Mouse (Mus musculus) forebrain, embryonic 14.5 days (tissue): ENCODE measurements around the gene Gpc6. TPM values are rescaled to one million over a fixed set of nuclear protein-coding genes. Genes with fewer than 3 reads are reported as not detected.

ENCODE experiments used
- ATAC-seq: fragments of 200-750 bp; cut with Nextera tagmentation; 2 replicates; pipeline ENCODE4 v1.8.0; 2017; ENCODE audit warnings: mild to moderate bottlenecking, moderate library complexity
- DNase-seq: peaks from one replicate; pipeline ENCODE4 v3.0.0-alpha.2; 2015; ENCODE audit warnings: low spot score
- H3K27ac ChIP-seq: fragments of 300-500 bp; sonication (generic); 2 replicates; pipeline ENCODE4 v1.5.1; 2014; ENCODE audit warnings: low read depth, mild to moderate bottlenecking, control low read depth, low read length, moderate library complexity
- H3K27me3 ChIP-seq: fragments of 300-500 bp; sonication (generic); replicated peaks from 2 replicates; pipeline ENCODE4 v1.6.1; 2014; ENCODE audit warnings: low read length, control low read depth, mixed read lengths; ENCODE audit not compliant: control insufficient read depth, insufficient read depth
- H3K36me3 ChIP-seq: fragments of 300-500 bp; sonication (generic); 2 replicates; pipeline ENCODE4 v1.6.1; 2014; ENCODE audit warnings: low read length, control low read depth; ENCODE audit not compliant: control insufficient read depth, insufficient read depth
- H3K4me1 ChIP-seq: fragments of 300-500 bp; sonication (generic); 2 replicates; pipeline ENCODE4 v1.6.1; 2014; ENCODE audit warnings: antibody characterized with exemption, low read length, control low read depth; ENCODE audit not compliant: control insufficient read depth, insufficient read depth
- H3K4me2 ChIP-seq: fragments of 300-500 bp; sonication (generic); 2 replicates; pipeline ENCODE4 v1.6.1; 2014; ENCODE audit warnings: mild to moderate bottlenecking, control low read depth, low read length
- H3K4me3 ChIP-seq: fragments of 300-500 bp; sonication (generic); 2 replicates; pipeline ENCODE4 v1.5.1; 2014; ENCODE audit warnings: low read depth, low read length, control low read depth
- H3K9ac ChIP-seq: fragments of 300-500 bp; sonication (generic); 2 replicates; pipeline ENCODE4 v1.6.1; 2014; ENCODE audit warnings: mild to moderate bottlenecking, low read length, control low read depth, moderate library complexity
- H3K9me3 ChIP-seq: fragments of 300-500 bp; sonication (generic); replicated peaks from 2 replicates; pipeline ENCODE4 v1.6.1; 2016; ENCODE audit warnings: low read length, control low read depth, mixed read lengths; ENCODE audit not compliant: control insufficient read depth
- WGBS: fragments of 180-500 bp; shearing (Covaris S2); extraction: QIAGEN DNeasy Blood & Tissue Kit; methylation state at CpG from one replicate; pipeline ENCODE4 v1.1.7; 2014; 5-methylcytosine and 5-hydroxymethylcytosine counted together
- polyA plus RNA-seq: library from polyadenylated mRNA; unstranded; fragments of >200 nt; fragmentation: Nextera tagmentation; extraction: Ambion mirVana; gene quantifications from 2 replicates; pipeline ENCODE4 v1.2.1, GENCODE M21; 2014

Gene Gpc6
- polyA plus RNA-seq, 1 experiment from 2014 or later: 9.0 TPM

DNA sequence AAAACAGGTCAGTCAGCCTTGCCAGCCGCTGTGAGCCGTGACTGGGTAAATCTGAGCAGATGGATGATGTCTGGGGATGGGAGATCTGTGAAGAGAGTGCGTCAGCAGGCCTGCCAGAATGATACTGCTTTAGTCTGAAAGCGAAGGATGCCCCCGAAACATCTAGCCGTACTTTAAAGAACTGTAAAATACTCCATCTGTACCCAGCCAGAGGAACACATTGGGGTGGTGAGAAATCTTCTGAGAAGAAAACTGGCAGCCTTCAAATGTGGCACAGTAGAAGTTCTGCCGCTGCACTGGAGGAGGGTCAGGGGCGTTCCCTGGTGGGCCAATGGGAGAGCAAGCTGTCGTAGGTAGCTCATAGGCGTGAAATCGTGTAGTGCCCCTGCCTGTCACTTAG lies 1033.3 kb downstream of the Gpc6 start:
- no peak overlapping the region for H3K27ac ChIP-seq
- 90% methylated on average over 11 of the region's 11 CpGs for WGBS
- no peak overlapping the region for H3K4me3 ChIP-seq
- peak; percentile 30; the same call in 1 of the 2 replicates for ATAC-seq
- no peak for DNase-seq
- H3K9ac ChIP-seq: no peak overlapping the region
- H3K27me3 ChIP-seq: no peaks in the 10 kb centered on the region
- no peaks in the 10 kb centered on the region for H3K36me3 ChIP-seq
- H3K4me1 ChIP-seq: no peaks in the 10 kb centered on the region
- no peak overlapping the region for H3K4me2 ChIP-seq
- H3K9me3 ChIP-seq: no peaks in the 10 kb centered on the region

DNA sequence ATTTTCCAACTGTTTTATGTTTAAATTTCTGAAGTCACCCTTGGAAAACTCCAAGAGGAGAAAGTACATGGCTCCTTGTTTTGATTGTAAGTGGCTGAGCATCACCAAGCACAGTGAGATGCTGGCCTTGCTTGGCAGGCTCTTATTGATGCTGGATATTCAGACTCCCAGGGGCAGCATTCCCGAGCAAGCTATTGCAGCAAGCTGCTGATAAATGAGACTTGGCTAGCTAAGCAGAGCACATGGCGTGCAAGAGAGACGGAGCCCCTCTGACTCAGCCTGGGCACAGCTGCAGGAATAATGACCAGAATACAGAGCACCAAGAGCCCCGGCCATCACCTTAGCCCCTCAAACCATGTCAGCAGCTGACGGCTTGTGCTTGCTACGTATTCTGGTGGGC lies 1036.2 kb downstream of the Gpc6 start:
- peak; percentile 52 for ATAC-seq
- H3K9ac ChIP-seq: no peak overlapping the region
- H3K4me3 ChIP-seq: no peak overlapping the region
- no peak overlapping the region for H3K27ac ChIP-seq
- no peaks in the 10 kb centered on the region for H3K36me3 ChIP-seq
- H3K27me3 ChIP-seq: no peaks in the 10 kb centered on the region
- no peak overlapping the region for H3K4me2 ChIP-seq
- no peaks in the 10 kb centered on the region for H3K9me3 ChIP-seq
- 60% methylated on average over 6 of the region's 6 CpGs for WGBS
- DNase-seq: peak; percentile 59
- H3K4me1 ChIP-seq: no peaks in the 10 kb centered on the region

DNA sequence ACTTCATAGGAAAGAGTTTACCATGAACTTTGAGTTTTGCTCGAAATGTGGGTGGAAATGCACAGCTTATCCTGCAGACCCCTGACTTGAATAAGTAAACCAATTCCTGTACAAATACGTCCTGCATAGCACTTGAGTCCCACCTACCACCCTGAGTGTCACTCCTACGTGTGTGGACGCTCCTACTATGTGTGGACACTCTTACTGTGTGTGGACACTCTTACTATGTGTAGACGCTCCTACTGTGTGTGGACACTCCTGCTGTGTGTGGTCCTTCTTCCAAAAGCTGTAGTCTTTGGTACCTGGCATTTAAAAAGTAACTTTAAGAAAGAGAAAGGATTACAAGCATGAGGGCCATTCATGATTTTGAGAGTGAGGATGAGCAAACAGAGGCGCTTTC lies 1036.7 kb downstream of the Gpc6 start:
- H3K36me3 ChIP-seq: no peaks in the 10 kb centered on the region
- no peak overlapping the region for H3K9ac ChIP-seq
- DNase-seq (no peak), ATAC-seq (no peak)
- no peaks in the 10 kb centered on the region for H3K9me3 ChIP-seq
- no peaks in the 10 kb centered on the region for H3K27me3 ChIP-seq
- no peak overlapping the region for H3K27ac ChIP-seq
- no peaks in the 10 kb centered on the region for H3K4me1 ChIP-seq
- no peak overlapping the region for H3K4me3 ChIP-seq
- no peak overlapping the region for H3K4me2 ChIP-seq
- WGBS: 91% methylated on average over 6 of the region's 6 CpGs

DNA sequence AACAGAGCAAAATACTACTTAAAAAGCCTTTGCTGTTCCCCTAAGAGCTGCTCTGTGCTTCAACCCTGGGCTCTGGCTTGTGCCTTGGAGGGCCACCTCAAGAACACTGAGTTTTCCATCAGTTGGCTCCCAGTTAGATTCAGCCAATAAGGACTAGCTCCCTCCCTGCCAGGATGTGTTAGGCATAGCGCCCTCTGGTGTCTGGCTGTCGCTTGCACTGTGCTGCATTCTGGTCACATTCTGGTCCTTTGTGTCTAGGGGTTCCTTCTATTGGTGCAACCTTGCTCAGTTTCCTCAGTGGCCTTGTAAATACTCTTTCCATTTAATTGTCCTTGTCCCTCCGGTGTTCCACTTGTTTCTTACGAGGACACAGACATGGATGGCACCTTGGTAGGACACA lies 1037.3 kb downstream of the Gpc6 start:
- WGBS: 50% methylated on average over 4 of the region's 4 CpGs

DNA sequence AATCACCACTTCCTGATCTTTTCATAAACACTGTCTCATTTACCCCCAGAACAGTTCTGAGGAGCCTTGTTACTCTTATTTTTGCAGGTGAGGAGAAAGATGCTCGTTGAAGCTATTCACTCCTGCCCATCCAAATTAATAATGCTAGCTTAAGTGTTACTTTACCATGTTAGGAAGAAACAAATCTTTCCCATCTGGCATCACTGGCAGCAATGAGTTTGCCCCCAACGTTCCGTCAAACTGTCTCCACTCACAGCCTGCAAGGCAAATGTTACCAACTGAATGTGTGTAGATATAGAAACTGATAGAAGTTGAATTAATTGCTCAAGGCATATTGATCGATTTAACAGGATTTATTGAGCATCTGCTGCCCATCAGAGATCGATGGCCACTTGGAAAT lies 1047.5 kb downstream of the Gpc6 start:
- no peak overlapping the region for H3K4me3 ChIP-seq
- H3K4me1 ChIP-seq: no peaks in the 10 kb centered on the region
- H3K9ac ChIP-seq: no peak overlapping the region
- WGBS: 87% methylated on average over 5 of the region's 5 CpGs
- H3K4me2 ChIP-seq: no peak overlapping the region
- no peak for DNase-seq
- H3K36me3 ChIP-seq: no peaks in the 10 kb centered on the region
- ATAC-seq: no peak
- no peaks in the 10 kb centered on the region for H3K27me3 ChIP-seq
- no peaks in the 10 kb centered on the region for H3K9me3 ChIP-seq
- H3K27ac ChIP-seq: no peak overlapping the region

More for the DNA sequence above, 1037.3 kb downstream of the Gpc6 start:
- DNase-seq (peak; percentile 38), ATAC-seq (peak; percentile 52; the same call in 1 of the 2 replicates)
- Histone ChIP-seq H3K4me3 (no peak overlapping the region), H3K36me3 (no peaks in the 10 kb centered on the region), H3K27ac (no peak overlapping the region), H3K9me3 (no peaks in the 10 kb centered on the region), H3K9ac (no peak overlapping the region), H3K4me1 (no peaks in the 10 kb centered on the region), H3K4me2 (no peak overlapping the region), H3K27me3 (no peaks in the 10 kb centered on the region)

DNA sequence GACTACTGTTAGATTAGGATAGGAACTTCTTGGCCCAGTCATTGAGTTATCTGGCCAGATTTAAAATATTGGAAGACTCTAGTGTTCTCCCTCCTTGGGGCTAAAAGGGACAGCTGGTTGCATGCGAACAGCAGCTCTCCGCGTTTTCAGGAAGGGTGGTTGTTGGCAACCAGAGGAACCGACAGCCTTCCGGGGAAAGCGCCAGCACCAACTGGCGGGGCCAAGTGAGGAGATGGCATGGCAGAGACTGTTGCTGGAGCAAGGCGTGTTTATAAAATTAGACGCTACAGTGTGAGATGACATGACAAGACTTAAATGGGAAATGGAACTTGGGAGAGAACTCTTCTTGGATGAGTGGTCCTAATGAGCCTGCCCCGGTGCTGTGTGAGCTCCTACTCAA lies 1056.4 kb downstream of the Gpc6 start:
- peak; percentile 65; the same call in 1 of the 2 replicates for ATAC-seq
- DNase-seq: peak; percentile 70

DNA sequence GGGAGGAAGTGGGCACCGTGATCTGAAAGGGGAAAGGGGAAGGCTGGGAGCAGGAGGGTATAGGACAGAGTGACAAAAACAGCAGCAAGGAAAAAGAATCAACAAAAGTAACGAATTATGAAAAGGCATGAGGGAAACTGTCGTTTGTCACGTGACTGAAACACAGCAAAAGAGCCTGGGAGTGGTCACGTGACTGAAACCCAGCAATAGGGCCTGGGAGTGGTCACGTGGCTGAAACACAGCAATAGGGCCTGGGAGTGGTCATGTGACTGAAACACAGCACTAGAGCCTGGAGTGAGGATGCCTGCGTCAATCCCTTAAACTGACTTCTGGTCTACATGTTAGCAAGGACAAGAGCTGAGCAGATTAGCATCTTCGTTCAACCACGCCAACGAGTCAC lies 1063.3 kb downstream of the Gpc6 start:
- H3K27ac ChIP-seq: no peak overlapping the region
- H3K9ac ChIP-seq: no peak overlapping the region
- H3K4me2 ChIP-seq: no peak overlapping the region
- no peak overlapping the region for H3K4me3 ChIP-seq
- DNase-seq (no peak), ATAC-seq (no peak)
- no peaks in the 10 kb centered on the region for H3K4me1 ChIP-seq
- H3K27me3 ChIP-seq: no peaks in the 10 kb centered on the region
- no peaks in the 10 kb centered on the region for H3K9me3 ChIP-seq
- H3K36me3 ChIP-seq: no peaks in the 10 kb centered on the region
- WGBS: 88% methylated on average over 10 of the region's 10 CpGs

More for the DNA sequence above, 1056.4 kb downstream of the Gpc6 start:
- H3K9ac ChIP-seq: no peak overlapping the region
- no peaks in the 10 kb centered on the region for H3K27me3 ChIP-seq
- H3K4me1 ChIP-seq: no peaks in the 10 kb centered on the region
- no peak overlapping the region for H3K4me3 ChIP-seq
- no peaks in the 10 kb centered on the region for H3K36me3 ChIP-seq
- no peak overlapping the region for H3K27ac ChIP-seq
- WGBS: 98% methylated on average over 10 of the region's 10 CpGs
- H3K4me2 ChIP-seq: no peak overlapping the region
- no peaks in the 10 kb centered on the region for H3K9me3 ChIP-seq

DNA sequence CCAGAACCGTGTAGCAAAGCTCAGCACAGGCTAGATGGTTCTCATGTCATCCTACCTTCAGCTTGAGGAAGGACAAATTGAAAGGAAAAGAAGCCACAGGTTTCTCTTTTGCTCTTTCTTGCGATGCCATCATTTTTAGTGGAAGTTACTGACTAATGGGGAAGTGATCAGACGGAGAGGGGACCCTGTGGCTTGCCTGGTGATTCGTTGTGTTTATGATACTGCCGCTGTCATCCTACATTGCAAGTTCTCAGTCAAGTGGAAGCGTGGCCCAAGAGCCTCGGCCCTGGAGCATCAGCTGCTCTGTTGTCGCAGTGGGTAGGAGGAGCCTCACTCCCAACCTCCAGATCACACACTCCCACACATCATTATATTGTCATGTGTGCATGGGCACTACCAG lies 1065.1 kb downstream of the Gpc6 start:
- Histone ChIP-seq H3K4me2 (no peak overlapping the region), H3K36me3 (no peaks in the 10 kb centered on the region), H3K9me3 (no peaks in the 10 kb centered on the region), H3K27me3 (no peaks in the 10 kb centered on the region), H3K27ac (no peak overlapping the region), H3K4me1 (no peaks in the 10 kb centered on the region), H3K4me3 (no peak overlapping the region), H3K9ac (no peak overlapping the region)
- no peak for ATAC-seq
- no peak for DNase-seq
- 86% methylated on average over 8 of the region's 8 CpGs for WGBS

DNA sequence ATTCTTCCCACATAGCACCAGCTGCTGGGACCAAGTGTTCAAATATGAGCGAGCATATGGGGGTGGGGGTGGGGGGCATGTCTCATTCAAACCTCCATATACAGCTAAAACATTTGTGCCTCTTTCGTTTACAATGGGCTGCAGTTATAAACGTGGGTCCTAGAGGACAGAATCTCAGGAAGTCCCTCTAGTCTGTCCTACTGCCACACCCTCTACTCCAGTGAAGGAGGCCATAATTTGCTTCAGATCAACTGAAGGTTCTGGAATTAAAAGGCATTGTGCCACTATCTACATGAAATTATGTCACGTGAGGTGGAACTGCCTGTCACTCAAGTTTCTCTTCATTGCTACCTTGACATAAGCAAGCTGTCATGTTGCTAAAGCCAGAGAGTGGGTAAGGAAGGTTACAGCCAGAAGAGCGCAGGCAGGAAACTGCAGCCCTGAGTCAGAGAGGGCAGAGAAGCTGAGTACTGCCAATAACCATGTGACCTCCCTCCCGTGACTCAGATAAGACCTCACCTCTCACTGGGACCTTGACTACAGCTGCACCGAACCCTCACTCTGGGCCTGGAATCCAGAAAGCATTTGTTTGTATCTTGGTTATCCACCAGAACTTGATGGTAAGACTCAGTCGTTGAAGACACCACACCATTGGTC lies 1067.6 kb downstream of the Gpc6 start:
- Histone ChIP-seq H3K36me3 (no peaks in the 10 kb centered on the region), H3K27ac (no peak overlapping the region), H3K9me3 (no peaks in the 10 kb centered on the region), H3K4me3 (no peak overlapping the region), H3K9ac (no peak overlapping the region), H3K27me3 (no peaks in the 10 kb centered on the region), H3K4me2 (no peak overlapping the region), H3K4me1 (no peaks in the 10 kb centered on the region)
- ATAC-seq (peak; percentile 34; the same call in 1 of the 2 replicates), DNase-seq (no peak)
- WGBS: 76% methylated on average over 8 of the region's 8 CpGs
